Mouse (Mus musculus): ENCODE measurements around the gene Nap1l3.

The Nap1l3 gene

GRCm38 (mm10) chrX:122396781-122397581, at the start of gene Nap1l3:
Gene Nap1l3, minus strand, starts transcription at chrX:122397401.
- DNase-seq, result peak; percentile 76

GRCm38 (mm10) chrX:122397652-122398051, 451 bp upstream of the Nap1l3 start:
- DNase-seq, result no peak
